Mouse (Mus musculus) midbrain, embryonic 16.5 days (tissue): ENCODE data around the gene Ccdc33. TPM values are rescaled to one million over a fixed set of nuclear protein-coding genes. Genes with fewer than 3 reads are reported as not detected.

ENCODE experiments used
- ATAC-seq: fragments of 200-750 bp; cut with Nextera tagmentation; 2 replicates; pipeline ENCODE4 v1.8.0; 2017; ENCODE audit warnings: moderate TSS enrichment
- H3K27ac ChIP-seq: fragments of 300-500 bp; sonication (generic); 2 replicates; pipeline ENCODE4 v1.5.1; 2014; ENCODE audit warnings: mild to moderate bottlenecking, low read length, mixed read lengths
- H3K27me3 ChIP-seq: fragments of 300-500 bp; sonication (generic); 2 replicates; pipeline ENCODE4 v1.6.1; 2014; ENCODE audit warnings: low read depth, low read length, mixed read lengths; ENCODE audit not compliant: control insufficient read depth, insufficient read depth
- H3K36me3 ChIP-seq: fragments of 300-500 bp; sonication (generic); 2 replicates; pipeline ENCODE4 v1.6.1; 2014; ENCODE audit warnings: mild to moderate bottlenecking, low read length, moderate library complexity, mixed read lengths; ENCODE audit not compliant: control insufficient read depth, insufficient read depth
- H3K4me1 ChIP-seq: fragments of 300-500 bp; sonication (generic); 2 replicates; pipeline ENCODE4 v1.6.1; 2014; ENCODE audit warnings: mild to moderate bottlenecking, low read length, mixed read lengths; ENCODE audit not compliant: control insufficient read depth, insufficient read depth
- H3K4me2 ChIP-seq: fragments of 300-500 bp; sonication (generic); 2 replicates; pipeline ENCODE4 v1.6.1; 2014; ENCODE audit warnings: mild to moderate bottlenecking, low read length, mixed read lengths
- H3K4me3 ChIP-seq: fragments of 300-500 bp; sonication (generic); 2 replicates; pipeline ENCODE4 v1.5.1; 2014; ENCODE audit warnings: low read depth, mild to moderate bottlenecking, low read length, moderate library complexity, mixed read lengths
- H3K9ac ChIP-seq: fragments of 300-500 bp; sonication (generic); 2 replicates; pipeline ENCODE4 v1.6.1; 2014; ENCODE audit warnings: low read depth, low read length, mixed read lengths
- H3K9me3 ChIP-seq: fragments of 300-500 bp; sonication (generic); replicated peaks from 2 replicates; pipeline ENCODE4 v1.6.1; 2014; ENCODE audit warnings: mild to moderate bottlenecking, low read length, mixed read lengths; ENCODE audit not compliant: control insufficient read depth, poor library complexity, severe bottlenecking
- WGBS: fragments of 180-500 bp; shearing (Covaris S2); extraction: QIAGEN DNeasy Blood & Tissue Kit; methylation state at CpG from one replicate; pipeline ENCODE4 v1.1.7; 2014; 5-methylcytosine and 5-hydroxymethylcytosine counted together
- polyA plus RNA-seq: library from polyadenylated mRNA; unstranded; fragments of >200 nt; fragmentation: Nextera tagmentation; extraction: Ambion mirVana; gene quantifications from 2 replicates; pipeline ENCODE4 v1.2.1, GENCODE M21; 2015

The Ccdc33 gene
- polyA plus RNA-seq, 1 experiment from 2014 or later: 0.90 TPM

DNA sequence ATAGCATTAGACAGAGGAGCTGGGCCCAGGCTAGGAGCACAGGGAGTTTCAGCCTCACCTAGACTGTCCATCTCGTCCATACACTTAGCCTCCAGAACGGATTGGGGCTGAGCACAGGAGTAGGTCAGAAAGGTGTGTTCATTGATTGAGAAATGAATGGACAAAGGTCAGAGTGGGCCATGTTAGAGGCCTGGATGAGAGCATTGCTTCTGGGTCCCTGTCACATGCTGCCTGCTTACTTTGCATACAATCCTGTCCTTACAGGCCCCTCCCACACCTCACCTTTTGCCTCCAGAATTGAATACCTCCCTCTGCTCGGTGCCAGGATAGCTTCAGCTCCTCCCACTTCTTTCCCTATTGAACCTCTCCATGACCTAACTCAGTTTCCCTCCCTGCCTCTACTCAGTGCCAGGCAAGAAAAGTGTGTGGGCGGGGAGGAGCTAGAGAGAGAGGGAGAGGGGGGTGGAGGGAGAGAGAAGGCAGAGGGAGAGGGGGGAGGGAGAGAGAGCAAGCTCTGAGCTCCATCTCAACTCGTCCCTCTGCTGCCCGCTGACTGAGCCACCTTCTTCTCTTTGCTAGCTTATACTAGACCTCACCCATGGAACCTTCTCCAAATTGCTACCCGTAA lies 2.5 kb downstream of the Ccdc33 start:
- Histone ChIP-seq H3K4me1 (peaks cover 43% of the 10 kb centered on the region), H3K36me3 (no peaks in the 10 kb centered on the region), H3K9me3 (no peaks in the 10 kb centered on the region), H3K27me3 (no peaks in the 10 kb centered on the region), H3K9ac (no peak overlapping the region), H3K4me3 (no peak overlapping the region), H3K27ac (no peak overlapping the region; the same call in 1 of the 2 replicates), H3K4me2 (no peak overlapping the region)
- no peak for ATAC-seq
- WGBS: 41% methylated on average over 7 of the region's 7 CpGs

DNA sequence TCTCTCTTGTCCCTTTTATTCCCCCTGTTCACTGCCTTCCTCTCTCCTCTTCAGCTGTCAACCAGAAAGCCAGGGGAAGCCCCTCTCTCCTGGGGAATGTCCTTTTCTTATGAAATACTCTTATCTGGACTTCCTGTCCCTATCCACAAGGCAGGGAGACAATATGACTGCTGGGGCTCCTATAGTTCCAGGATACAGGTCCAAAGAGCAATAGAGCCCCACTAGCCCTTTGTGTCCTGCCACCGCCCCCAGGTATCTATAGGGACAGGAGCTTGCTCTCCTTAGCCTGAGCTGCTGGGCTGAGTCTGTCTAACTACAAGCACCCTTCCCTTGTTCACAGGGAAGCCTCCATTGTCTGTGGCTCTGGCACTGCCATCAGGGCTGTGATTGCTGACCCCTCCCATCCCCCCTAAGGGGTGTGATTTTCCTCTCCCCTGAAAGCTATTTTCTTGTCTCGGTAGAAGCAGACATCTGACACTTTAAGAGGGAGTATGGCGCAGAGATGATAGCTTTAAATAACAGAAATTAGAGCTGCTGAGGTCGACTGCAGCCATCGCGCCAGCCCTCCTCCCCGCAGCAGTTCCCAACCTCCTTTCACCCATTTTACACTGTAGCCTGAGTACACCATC lies 3.2 kb downstream of the Ccdc33 start:
- peaks cover 49% of the 10 kb centered on the region for H3K4me1 ChIP-seq
- H3K27me3 ChIP-seq: no peaks in the 10 kb centered on the region
- no peak overlapping the region for H3K9ac ChIP-seq
- H3K4me3 ChIP-seq: no peak overlapping the region
- H3K36me3 ChIP-seq: no peaks in the 10 kb centered on the region
- H3K9me3 ChIP-seq: no peaks in the 10 kb centered on the region
- H3K27ac ChIP-seq: peak overlapping the region; percentile 23; the same call in 1 of the 2 replicates
- no peak for ATAC-seq
- no peak overlapping the region for H3K4me2 ChIP-seq
- WGBS: 32% methylated on average over 7 of the region's 7 CpGs

DNA sequence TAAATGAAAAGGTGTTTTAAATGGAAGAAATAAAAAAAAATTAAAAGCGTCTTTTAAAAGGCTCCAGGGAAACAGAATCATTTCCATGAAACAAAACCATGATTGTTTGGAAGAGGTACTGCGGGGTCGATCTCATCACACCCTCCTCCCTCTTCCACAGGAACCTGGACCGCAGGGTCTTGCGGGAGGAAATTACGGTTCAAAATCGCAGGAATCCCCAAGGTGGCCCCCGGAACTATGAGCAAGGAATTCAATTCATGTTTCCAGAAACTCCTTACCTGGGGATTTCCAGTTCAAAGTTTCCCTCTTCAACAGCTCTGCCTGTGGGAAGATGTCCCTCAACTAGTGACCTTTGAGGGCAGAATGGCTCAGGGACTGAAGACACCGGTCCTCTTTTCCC lies 4.6 kb downstream of the Ccdc33 start:
- ATAC-seq: no peak
- H3K9ac ChIP-seq: peak overlapping the region; percentile 33; the same call in 1 of the 2 replicates
- no peaks in the 10 kb centered on the region for H3K9me3 ChIP-seq
- H3K4me1 ChIP-seq: peaks cover 49% of the 10 kb centered on the region
- no peaks in the 10 kb centered on the region for H3K36me3 ChIP-seq
- no peak overlapping the region; the same call in 1 of the 2 replicates for H3K4me2 ChIP-seq
- H3K27me3 ChIP-seq: no peaks in the 10 kb centered on the region
- peak overlapping the region; percentile 80 for H3K27ac ChIP-seq
- WGBS: 4% methylated on average over 9 of the region's 9 CpGs
- H3K4me3 ChIP-seq: no peak overlapping the region

DNA sequence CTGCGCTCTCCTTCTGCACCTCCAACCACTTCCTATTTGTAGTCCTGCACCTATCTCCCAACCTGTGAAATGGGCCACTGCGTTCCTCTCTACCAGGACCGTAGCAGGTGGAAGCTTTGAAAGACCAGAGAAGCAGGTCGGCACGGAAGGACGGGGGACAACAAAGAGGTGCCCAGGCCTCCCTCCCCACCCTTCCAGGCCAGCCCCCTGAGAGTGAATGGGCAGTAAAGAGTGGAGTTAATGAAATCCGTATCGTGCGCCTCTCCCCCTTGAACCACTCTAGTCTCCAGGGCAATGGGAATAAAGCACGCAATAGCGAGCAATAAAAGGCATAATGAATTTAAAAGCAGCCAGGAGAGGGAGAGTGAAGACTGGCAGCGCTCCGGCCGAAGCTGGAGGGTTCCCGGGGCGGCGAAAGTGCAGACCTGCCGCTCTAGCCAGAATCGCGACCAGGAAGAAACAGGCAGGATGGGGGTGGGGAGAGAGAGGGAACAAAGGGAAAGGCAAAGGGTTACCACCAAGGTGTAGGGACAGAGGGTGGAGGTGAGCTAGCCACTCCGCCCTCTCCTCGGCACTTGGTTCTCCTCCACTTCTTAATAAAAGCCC lies 5.2 kb downstream of the Ccdc33 start:
- Histone ChIP-seq H3K9ac (0 out of 2 replicates have a peak overlapping the region, but pooled peaks have one; percentile 0), H3K36me3 (no peaks in the 10 kb centered on the region), H3K27me3 (no peaks in the 10 kb centered on the region), H3K4me3 (no peak overlapping the region), H3K27ac (peak overlapping the region; percentile 80), H3K4me1 (peaks cover 49% of the 10 kb centered on the region), H3K4me2 (peak overlapping the region; percentile 22), H3K9me3 (no peaks in the 10 kb centered on the region)
- ATAC-seq: peak; percentile 9; the same call in 1 of the 2 replicates
- 2% methylated on average over 22 of the region's 22 CpGs for WGBS

DNA sequence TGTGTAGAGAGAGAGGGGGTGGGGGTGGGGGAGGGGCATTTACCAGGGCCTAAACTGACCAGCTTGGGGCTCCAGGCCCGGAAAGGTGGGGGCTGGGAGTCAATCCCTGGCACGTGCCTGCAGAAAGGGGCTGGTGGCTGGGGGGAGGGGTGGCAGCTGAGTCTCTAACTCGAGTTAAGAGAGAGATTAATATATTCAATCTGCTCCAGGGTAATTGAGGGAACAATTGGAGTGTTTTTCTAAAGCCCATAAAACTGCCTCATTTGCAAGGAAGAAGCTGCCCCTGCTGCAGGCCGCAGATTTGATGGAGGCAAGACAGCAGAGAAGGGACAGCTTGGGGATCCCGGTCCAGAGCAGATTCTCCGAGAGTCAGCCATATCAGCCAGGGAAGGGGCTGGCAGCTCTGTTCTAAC lies 5.8 kb downstream of the Ccdc33 start:
- 3% methylated on average over 6 of the region's 6 CpGs for WGBS
- Histone ChIP-seq H3K27me3 (no peaks in the 10 kb centered on the region), H3K4me1 (peaks cover 49% of the 10 kb centered on the region), H3K27ac (peak overlapping the region; percentile 80), H3K4me3 (no peak overlapping the region), H3K36me3 (no peaks in the 10 kb centered on the region), H3K4me2 (peak overlapping the region; percentile 22), H3K9me3 (no peaks in the 10 kb centered on the region), H3K9ac (0 out of 2 replicates have a peak overlapping the region, but pooled peaks have one; percentile 15)
- ATAC-seq: peak; percentile 36; the same call in 1 of the 2 replicates

DNA sequence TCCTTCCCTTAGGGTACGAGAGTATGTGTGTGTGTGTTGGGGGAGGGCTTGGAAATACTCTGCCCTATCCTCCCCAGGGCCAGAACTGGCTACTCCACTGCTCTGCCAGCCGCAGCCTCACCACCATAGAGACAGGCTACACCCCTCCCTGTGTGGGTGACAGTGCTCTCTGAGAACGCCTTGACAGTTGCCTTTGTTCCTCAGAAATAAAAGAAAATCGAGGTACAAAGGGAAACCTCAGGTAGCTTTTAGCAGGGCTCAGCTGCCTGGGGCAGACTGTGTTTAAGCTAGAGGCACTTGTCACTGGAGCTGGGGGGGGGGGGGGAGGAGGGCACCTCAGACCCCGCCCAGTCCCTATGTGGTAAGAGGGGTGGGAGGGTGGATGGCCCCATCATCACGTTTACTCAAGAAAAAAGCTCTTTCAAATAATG lies 6.3 kb downstream of the Ccdc33 start:
- H3K4me1 ChIP-seq: peaks cover 49% of the 10 kb centered on the region
- 0 out of 2 replicates have a peak overlapping the region, but pooled peaks have one; percentile 15 for H3K9ac ChIP-seq

DNA sequence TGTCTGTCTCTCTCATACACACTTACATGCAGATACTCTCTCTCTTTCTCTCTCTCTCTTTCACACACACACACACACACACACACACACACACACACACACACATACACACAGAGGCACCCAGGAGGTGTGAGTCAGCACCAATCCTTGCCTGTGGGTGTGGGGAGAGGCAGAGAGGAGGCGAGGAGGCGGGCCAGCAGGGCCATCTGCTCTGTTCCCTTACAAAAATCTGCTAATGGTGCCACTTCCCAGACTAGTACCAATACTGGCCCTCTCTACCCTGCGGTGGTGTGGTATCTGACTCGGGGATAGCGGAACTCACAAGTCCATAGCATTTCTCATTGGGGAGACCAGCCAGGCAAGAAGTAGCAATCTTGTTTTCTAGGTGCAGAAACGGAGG lies 7.2 kb downstream of the Ccdc33 start:
- no peaks in the 10 kb centered on the region for H3K36me3 ChIP-seq
- no peaks in the 10 kb centered on the region for H3K9me3 ChIP-seq
- H3K4me1 ChIP-seq: peaks cover 49% of the 10 kb centered on the region
- H3K27me3 ChIP-seq: no peaks in the 10 kb centered on the region
- H3K27ac ChIP-seq: peak overlapping the region; percentile 80
- 35% methylated on average over 6 of the region's 6 CpGs for WGBS
- H3K9ac ChIP-seq: no peak overlapping the region
- no peak overlapping the region for H3K4me2 ChIP-seq
- H3K4me3 ChIP-seq: no peak overlapping the region
- ATAC-seq: no peak

More for the DNA sequence above, 6.3 kb downstream of the Ccdc33 start:
- peak overlapping the region; percentile 7; the same call in 1 of the 2 replicates for H3K4me2 ChIP-seq
- no peaks in the 10 kb centered on the region for H3K9me3 ChIP-seq
- H3K27ac ChIP-seq: peak overlapping the region; percentile 80
- peak; percentile 78 for ATAC-seq
- H3K36me3 ChIP-seq: no peaks in the 10 kb centered on the region
- WGBS: 3% methylated on average over 6 of the region's 6 CpGs
- no peaks in the 10 kb centered on the region for H3K27me3 ChIP-seq
- no peak overlapping the region for H3K4me3 ChIP-seq

DNA sequence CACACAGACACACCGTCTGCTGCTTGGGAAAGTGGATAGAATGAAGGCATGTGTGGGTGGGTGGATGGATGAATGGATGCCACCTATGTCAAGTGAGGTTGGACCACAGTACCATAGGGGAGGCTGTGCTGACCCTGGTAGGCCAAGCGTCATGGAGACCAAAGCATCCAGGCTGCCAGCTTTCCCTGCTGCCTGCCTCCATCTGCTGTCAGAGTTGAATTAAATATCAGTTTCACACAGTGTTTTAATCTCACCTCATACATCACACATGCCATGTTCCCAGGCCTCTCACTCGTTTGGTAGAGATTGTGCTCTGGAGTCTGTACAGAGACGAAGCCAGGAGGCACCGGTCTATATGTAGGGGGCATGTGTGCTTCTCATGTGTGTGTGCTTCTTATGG lies 7.8 kb downstream of the Ccdc33 start:
- H3K27ac ChIP-seq: peak overlapping the region; percentile 80
- peaks cover 48% of the 10 kb centered on the region for H3K4me1 ChIP-seq
- peak overlapping the region; percentile 8; the same call in 1 of the 2 replicates for H3K9ac ChIP-seq

DNA sequence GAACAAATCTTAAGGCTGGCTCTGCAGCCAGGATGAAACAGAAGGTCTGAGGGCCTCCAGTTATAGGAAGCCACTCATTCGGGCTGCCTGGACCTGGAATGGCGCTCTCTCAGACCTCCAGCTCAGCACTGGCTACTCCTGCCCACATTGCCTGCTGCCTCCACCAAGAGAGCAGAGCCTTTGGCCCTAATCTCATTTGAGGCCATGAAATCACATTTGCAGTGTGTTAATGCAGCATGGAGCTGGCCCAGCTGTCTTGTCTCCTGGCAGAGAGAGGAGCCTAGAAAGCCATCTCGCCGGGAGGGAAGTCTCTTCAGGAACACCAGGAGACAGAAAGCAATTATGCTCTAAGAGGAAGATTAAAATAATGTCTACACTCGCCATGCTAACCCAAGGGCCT lies 11.1 kb downstream of the Ccdc33 start:
- Histone ChIP-seq H3K9me3 (no peaks in the 10 kb centered on the region), H3K4me2 (no peak overlapping the region), H3K36me3 (no peaks in the 10 kb centered on the region), H3K27me3 (no peaks in the 10 kb centered on the region), H3K9ac (no peak overlapping the region), H3K27ac (no peak overlapping the region), H3K4me1 (peaks cover 20% of the 10 kb centered on the region), H3K4me3 (no peak overlapping the region)
- WGBS: 23% methylated on average over 5 of the region's 5 CpGs
- no peak for ATAC-seq

More for the DNA sequence above, 7.8 kb downstream of the Ccdc33 start:
- H3K27me3 ChIP-seq: no peaks in the 10 kb centered on the region
- no peak for ATAC-seq
- H3K36me3 ChIP-seq: no peaks in the 10 kb centered on the region
- no peaks in the 10 kb centered on the region for H3K9me3 ChIP-seq
- no peak overlapping the region for H3K4me2 ChIP-seq
- no peak overlapping the region for H3K4me3 ChIP-seq
- 58% methylated on average over 5 of the region's 5 CpGs for WGBS
